Mouse (Mus musculus): ENCODE results near the gene Gins2.

Gene Gins2

DNA sequence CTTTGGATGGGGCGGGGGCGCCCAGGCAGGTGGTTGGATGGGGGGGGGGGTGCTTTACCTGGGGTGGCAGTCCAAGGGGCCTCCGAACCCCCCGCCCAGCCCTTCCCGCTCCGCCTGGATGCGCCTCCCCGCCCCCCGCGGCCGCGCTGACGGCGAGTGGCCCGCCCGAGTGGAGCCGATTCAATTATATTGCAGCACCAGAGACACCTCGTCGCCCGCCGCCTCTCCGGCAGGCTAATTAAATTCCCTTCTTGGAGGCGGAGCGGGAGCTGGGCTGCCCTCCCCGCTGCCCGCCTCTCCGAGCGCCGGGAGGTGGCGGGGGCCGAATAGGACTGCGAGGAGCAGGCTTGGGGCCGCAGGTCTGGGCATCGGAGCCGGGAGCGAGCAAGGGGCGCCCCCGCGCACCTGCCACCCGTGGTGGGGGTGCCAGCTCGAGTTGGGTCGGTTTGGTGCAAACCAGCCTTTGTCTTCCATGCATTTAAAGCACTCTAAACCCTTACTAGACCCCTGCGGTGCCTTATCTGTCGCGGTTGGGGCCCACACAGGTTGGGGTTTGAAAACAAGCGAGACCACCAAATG is 51.2 kb downstream of the Gins2 start:
- TF ChIP-seq NANOG (IDR thresholded peaks at IDR 0.05; ENCODE audit: borderline replicate concordance, low read length) (no peak), POU5F1 (IDR thresholded peaks at IDR 0.05; ENCODE audit: borderline replicate concordance, low read length) (no peak), CTCF (conservative IDR thresholded peaks at IDR 0.05; ENCODE audit: low read length) (no peak)
- H3K9me3 ChIP-seq (ENCODE audit: low read length) = no peaks in the 10 kb centered on the region
- H3K27me3 ChIP-seq (ENCODE audit: insufficient read depth, low read length) = no peaks in the 10 kb centered on the region
- peak overlapping the region; percentile 88 for H3K4me3 ChIP-seq (replicated peaks; ENCODE audit: low read length)
- H3K36me3 ChIP-seq (ENCODE audit: insufficient read depth, low read length) = peaks cover 23% of the 10 kb centered on the region
- H3K4me1 ChIP-seq (replicated peaks; ENCODE audit: low read depth, low read length) = peaks cover 73% of the 10 kb centered on the region

GRCm38 (mm10) chr8:120537207-120537817 is 51.8 kb downstream of the Gins2 start:
- TF ChIP-seq POU5F1 (IDR thresholded peaks at IDR 0.05; ENCODE audit: borderline replicate concordance, low read length) = no peak
- no peak for TF ChIP-seq NANOG (IDR thresholded peaks at IDR 0.05; ENCODE audit: borderline replicate concordance, low read length)
- no peaks in the 10 kb centered on the region for H3K27me3 ChIP-seq (ENCODE audit: insufficient read depth, low read length)
- peaks cover 21% of the 10 kb centered on the region for H3K36me3 ChIP-seq (ENCODE audit: insufficient read depth, low read length)
- H3K9me3 ChIP-seq (ENCODE audit: low read length) = no peaks in the 10 kb centered on the region
- H3K4me3 ChIP-seq (replicated peaks; ENCODE audit: low read length) = peak overlapping the region; percentile 88
- peaks cover 70% of the 10 kb centered on the region for H3K4me1 ChIP-seq (replicated peaks; ENCODE audit: low read depth, low read length)

GRCm38 (mm10) chr8:120536306-120537206 is 52.5 kb downstream of the Gins2 start:
- peak overlapping the region; percentile 88 for H3K4me3 ChIP-seq (replicated peaks; ENCODE audit: low read length)
- peaks cover 14% of the 10 kb centered on the region for H3K36me3 ChIP-seq (ENCODE audit: insufficient read depth, low read length)
- no peaks in the 10 kb centered on the region for H3K27me3 ChIP-seq (ENCODE audit: insufficient read depth, low read length)
- TF ChIP-seq POU5F1 (IDR thresholded peaks at IDR 0.05; ENCODE audit: borderline replicate concordance, low read length) (no peak), NANOG (IDR thresholded peaks at IDR 0.05; ENCODE audit: borderline replicate concordance, low read length) (no peak), CTCF (conservative IDR thresholded peaks at IDR 0.05; ENCODE audit: low read length) (no peak)
- H3K9me3 ChIP-seq (ENCODE audit: low read length) = no peaks in the 10 kb centered on the region
- peaks cover 70% of the 10 kb centered on the region for H3K4me1 ChIP-seq (replicated peaks; ENCODE audit: low read depth, low read length)

DNA sequence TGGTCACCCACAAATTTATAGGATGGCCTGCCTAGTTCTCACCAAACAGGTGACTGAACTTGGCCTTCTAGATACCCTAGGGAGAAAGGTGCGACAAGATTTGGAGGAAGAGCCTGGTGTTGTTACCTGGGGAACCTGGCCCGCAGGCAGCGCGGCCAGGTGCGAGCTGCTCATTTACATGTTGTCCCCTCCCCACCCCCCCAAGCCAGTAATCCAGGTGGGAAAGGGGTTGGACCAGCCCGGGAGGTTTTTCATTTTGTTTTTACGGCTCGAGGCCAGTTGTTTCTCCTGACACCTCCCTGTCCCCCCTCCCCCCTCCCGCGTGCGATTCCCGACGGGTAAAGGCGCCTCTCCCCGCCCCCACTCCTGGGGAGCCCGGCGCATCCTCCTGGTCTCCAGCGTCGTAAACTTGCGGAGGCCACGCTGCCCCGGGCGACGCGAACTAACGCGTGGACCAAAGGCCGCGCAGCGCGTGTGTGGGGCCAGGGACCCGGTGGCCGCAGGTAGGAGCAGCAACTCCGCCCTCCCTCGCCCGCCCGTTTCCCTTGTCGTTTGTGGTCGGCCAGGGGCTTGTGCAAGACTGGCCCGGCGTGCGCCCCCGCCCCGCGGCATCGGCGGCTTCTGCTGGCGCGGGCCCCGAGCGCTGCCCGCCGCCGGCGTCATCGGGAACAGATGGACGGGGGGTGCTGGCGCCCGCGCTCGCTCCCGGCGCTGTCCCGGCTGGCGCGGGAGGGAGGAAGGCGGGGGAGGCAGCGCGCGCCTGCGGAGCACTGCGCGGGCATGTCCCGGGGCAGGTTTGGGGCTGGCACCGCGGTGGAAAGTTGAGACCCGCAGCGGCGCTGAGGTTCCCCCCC is 53.4 kb downstream of the Gins2 start:
- no peaks in the 10 kb centered on the region for H3K9me3 ChIP-seq (ENCODE audit: low read length)
- peaks cover 69% of the 10 kb centered on the region for H3K4me1 ChIP-seq (replicated peaks; ENCODE audit: low read depth, low read length)
- no peak for TF ChIP-seq NANOG (IDR thresholded peaks at IDR 0.05; ENCODE audit: borderline replicate concordance, low read length)
- no peak for TF ChIP-seq CTCF (conservative IDR thresholded peaks at IDR 0.05; ENCODE audit: low read length)
- no peak for TF ChIP-seq POU5F1 (IDR thresholded peaks at IDR 0.05; ENCODE audit: borderline replicate concordance, low read length)
- no peaks in the 10 kb centered on the region for H3K27me3 ChIP-seq (ENCODE audit: insufficient read depth, low read length)
- H3K4me3 ChIP-seq (replicated peaks; ENCODE audit: low read length) = peak overlapping the region; percentile 88
- H3K36me3 ChIP-seq (ENCODE audit: insufficient read depth, low read length) = peaks cover 11% of the 10 kb centered on the region

DNA sequence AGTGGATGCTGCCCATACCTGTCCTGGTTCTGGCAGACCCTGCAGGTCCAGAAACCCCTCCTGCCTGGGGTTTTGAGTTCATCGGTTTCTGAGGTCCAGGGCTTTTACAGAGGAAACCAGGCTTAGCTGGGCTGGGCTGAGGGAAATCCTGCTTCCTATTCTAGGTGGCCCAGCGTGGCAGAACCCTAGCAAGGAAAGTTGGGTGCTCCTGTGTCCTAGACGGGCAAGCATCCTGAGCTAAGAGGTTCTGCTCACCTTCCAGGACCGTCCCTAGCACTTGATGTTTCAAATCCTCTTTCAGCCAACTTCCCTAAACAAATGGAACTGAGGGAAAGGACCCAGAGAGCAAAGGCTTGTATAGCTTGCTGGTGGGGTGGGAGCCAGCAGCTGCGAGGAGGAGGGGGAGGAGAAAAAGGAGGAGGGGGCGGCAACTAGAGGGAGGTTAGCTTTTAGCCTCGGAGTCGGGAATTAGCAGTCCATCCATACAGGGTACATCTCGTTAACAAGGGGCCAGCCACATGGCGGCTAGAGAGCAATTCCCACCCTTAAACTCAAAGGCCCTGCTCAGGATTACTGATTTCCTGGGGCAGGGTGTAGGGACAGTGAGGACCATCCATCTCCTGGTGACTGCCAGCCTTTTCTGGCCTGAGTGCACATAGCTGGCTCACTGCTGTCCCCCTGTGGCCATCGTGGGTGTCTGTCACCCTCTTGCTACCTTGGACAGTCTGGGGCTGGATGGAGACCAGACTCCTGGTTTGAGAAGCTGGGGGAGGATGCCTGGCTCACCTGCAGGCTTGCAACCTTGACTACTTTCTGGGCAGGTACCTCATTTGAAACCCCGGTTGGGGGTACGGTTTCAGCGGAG is 54.4 kb downstream of the Gins2 start:
- TF ChIP-seq CTCF (conservative IDR thresholded peaks at IDR 0.05; ENCODE audit: low read length) = peak; percentile 95
- TF ChIP-seq NANOG (IDR thresholded peaks at IDR 0.05; ENCODE audit: borderline replicate concordance, low read length) = no peak
- Histone ChIP-seq H3K4me3 (replicated peaks; ENCODE audit: low read length) (peak overlapping the region; percentile 88), H3K36me3 (ENCODE audit: insufficient read depth, low read length) (peaks cover 1% of the 10 kb centered on the region; the same call in 1 of the 2 replicates), H3K27me3 (ENCODE audit: insufficient read depth, low read length) (no peaks in the 10 kb centered on the region), H3K4me1 (replicated peaks; ENCODE audit: low read depth, low read length) (peaks cover 69% of the 10 kb centered on the region), H3K9me3 (ENCODE audit: low read length) (no peaks in the 10 kb centered on the region)

DNA sequence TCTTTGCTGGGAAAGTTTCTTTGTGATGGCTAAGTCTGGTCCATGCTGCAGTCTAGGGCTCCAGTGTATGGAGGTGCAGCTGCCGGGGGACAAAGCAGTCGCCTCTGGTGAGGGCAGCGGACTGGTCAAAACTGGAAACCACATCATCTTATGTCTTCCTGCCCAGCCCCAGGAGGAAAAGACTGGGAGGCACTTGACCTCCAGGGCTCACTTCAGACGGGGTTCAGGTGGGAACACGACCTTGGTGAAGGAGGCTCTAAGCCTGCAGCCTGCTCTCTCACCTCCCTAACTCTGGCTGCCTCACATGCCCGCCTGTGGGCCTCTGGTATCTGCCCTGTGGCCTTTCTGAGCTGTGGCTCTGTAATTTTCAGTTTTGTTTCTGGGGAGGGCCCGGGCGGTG is 55.0 kb downstream of the Gins2 start:
- no peaks in the 10 kb centered on the region for H3K27me3 ChIP-seq (ENCODE audit: insufficient read depth, low read length)
- no peaks in the 10 kb centered on the region for H3K9me3 ChIP-seq (ENCODE audit: low read length)
- H3K4me1 ChIP-seq (replicated peaks; ENCODE audit: low read depth, low read length) = peaks cover 67% of the 10 kb centered on the region
- no peaks in the 10 kb centered on the region for H3K36me3 ChIP-seq (ENCODE audit: insufficient read depth, low read length)
- peak overlapping the region; percentile 88 for H3K4me3 ChIP-seq (replicated peaks; ENCODE audit: low read length)
- TF ChIP-seq NANOG (IDR thresholded peaks at IDR 0.05; ENCODE audit: borderline replicate concordance, low read length) (no peak), CTCF (conservative IDR thresholded peaks at IDR 0.05; ENCODE audit: low read length) (no peak), POU5F1 (IDR thresholded peaks at IDR 0.05; ENCODE audit: borderline replicate concordance, low read length) (no peak)

GRCm38 (mm10) chr8:120533380-120533779 is 55.7 kb downstream of the Gins2 start:
- H3K27me3 ChIP-seq (ENCODE audit: insufficient read depth, low read length) = no peaks in the 10 kb centered on the region
- peaks cover 67% of the 10 kb centered on the region for H3K4me1 ChIP-seq (replicated peaks; ENCODE audit: low read depth, low read length)
- no peaks in the 10 kb centered on the region for H3K9me3 ChIP-seq (ENCODE audit: low read length)
- H3K4me3 ChIP-seq (replicated peaks; ENCODE audit: low read length) = peak overlapping the region; percentile 88
- H3K36me3 ChIP-seq (ENCODE audit: insufficient read depth, low read length) = no peaks in the 10 kb centered on the region
- TF ChIP-seq NANOG (IDR thresholded peaks at IDR 0.05; ENCODE audit: borderline replicate concordance, low read length) (no peak), POU5F1 (IDR thresholded peaks at IDR 0.05; ENCODE audit: borderline replicate concordance, low read length) (no peak), CTCF (conservative IDR thresholded peaks at IDR 0.05; ENCODE audit: low read length) (no peak)

All from E14TG2a.4 (cell line).